ENCODE assay signal across 7 mouse cellular contexts in genomic region chr4:137963881-137964584, GRCm38 (mm10). TPM values are rescaled to one million over a fixed set of nuclear protein-coding genes. Genes with fewer than 3 reads are reported as not detected.
A peak's percentile ranks its signal among the peaks of the same experiment; 100 is the strongest.
DNase-seq lines count a peak whose midpoint lies in the region; ATAC-seq lines count a peak whose summit lies in the region.

No protein-coding gene starts in this region.

- no peaks in the 10 kb centered on the region for H3K27me3 ChIP-seq in midbrain, embryonic 11.5 days (ENCODE audit: control insufficient read depth, insufficient read depth, low read length)

- H3K27ac ChIP-seq in midbrain, embryonic 11.5 days (ENCODE audit: low read depth, low read length), result no peak overlapping the region

- no peaks in the 10 kb centered on the region for H3K9me3 ChIP-seq in midbrain, embryonic 11.5 days (ENCODE audit: control insufficient read depth, low read length)

- no peak overlapping the region for H3K9ac ChIP-seq in midbrain, embryonic 11.5 days (ENCODE audit: low read length)

- H3K4me2 ChIP-seq in midbrain, embryonic 11.5 days, result no peak overlapping the region

- ATAC-seq in frontal cortex, adult (ENCODE audit: low TSS enrichment), result peak; percentile 69
- peak; percentile 44 for ATAC-seq in midbrain, embryonic 11.5 days (ENCODE audit: low FRiP score)

- H3K4me1 ChIP-seq in midbrain, embryonic 11.5 days (ENCODE audit: control insufficient read depth, insufficient read depth, low read length), result no peaks in the 10 kb centered on the region

- H3K36me3 ChIP-seq in midbrain, embryonic 11.5 days (ENCODE audit: control insufficient read depth, insufficient read depth, low read length), result peaks cover 3% of the 10 kb centered on the region

- peak; percentile 94 for DNase-seq in ZHBTc4 (ENCODE audit: low read depth, low spot score)
- peak; percentile 89 for DNase-seq in cerebellum, adult 9-10 months
- peak; percentile 76 for DNase-seq in induced T-regulatory cell, adult 2 months (ENCODE audit: low read depth)
- DNase-seq in left cerebral cortex, adult 18-20 months (ENCODE audit: low spot score in 2 of 2), result peak; percentile 87 to 91
- DNase-seq in midbrain, embryonic 11.5 days (ENCODE audit: low spot score, missing footprints), result peak; percentile 95
- peak; percentile 44 for DNase-seq in spleen, adult 12 weeks (ENCODE audit: low spot score)

- 71% methylated on average over 9 of the region's 9 CpGs for WGBS in midbrain, embryonic 11.5 days

- no peak overlapping the region for H3K4me3 ChIP-seq in midbrain, embryonic 11.5 days (ENCODE audit: low read depth, low read length)

RNA-seq across cellular contexts. Expression of gene Eif4g3, which starts 28.8 kb away (rescaled TPM):
- 100 to 1,000 TPM; 155 to 168 TPM for total RNA-seq in left cerebral cortex, adult 18-20 months (2021)
- 39.5 and 41.9 TPM in 2 replicates for polyA plus RNA-seq in midbrain, embryonic 11.5 days (2014; fragmentation: Nextera tagmentation; extraction: Ambion mirVana)

Comparison
In these comparisons a context has a peak if more than half of its experiments do, and no peak if none do; other contexts are left out.
1. DNase-seq: peak in every context shown above with its lines; median percentile 95 in midbrain, embryonic 11.5 days; 94 in ZHBTc4; 89 in cerebellum, adult 9-10 months; 89 in left cerebral cortex, adult 18-20 months; 76 in induced T-regulatory cell, adult 2 months; 44 in spleen, adult 12 weeks.